Comparison of ENCODE assay signal across 12 mouse cellular contexts in the genomic region with DNA sequence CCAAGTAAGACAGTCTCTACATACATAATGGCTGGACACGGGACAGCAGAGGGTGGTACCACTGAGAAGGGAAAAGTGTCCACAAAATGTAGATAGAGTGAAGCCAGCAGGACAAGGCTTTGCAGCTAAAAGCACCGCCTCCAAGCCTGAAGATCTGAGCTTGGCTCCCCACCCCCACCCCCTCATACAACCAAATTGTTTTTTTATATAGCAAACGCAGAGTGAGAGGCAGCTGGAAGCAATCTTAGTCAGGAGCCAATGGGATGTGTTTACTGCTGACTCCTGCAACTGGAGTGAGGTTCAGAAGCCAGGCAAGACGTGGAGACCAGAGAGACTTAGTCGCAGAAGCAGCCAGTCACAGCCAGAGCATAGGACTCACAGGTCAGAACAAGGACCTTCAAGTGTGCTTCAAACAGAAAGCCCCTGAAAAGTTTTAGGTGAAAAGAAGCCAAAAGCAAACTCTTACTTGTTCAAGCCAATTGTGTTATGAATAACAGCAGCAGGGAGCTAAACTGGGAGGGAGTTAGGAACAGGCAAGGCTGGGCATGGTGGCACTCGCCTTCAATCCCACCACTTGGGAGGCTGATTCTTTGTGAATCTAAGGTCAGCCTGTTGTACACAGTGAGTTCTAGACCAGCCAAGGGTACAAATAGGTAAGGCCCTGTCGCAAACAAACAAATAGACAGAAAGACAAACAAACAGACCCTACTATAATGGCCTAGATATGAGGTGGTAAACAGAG. TPM values are rescaled to one million over a fixed set of nuclear protein-coding genes. Genes with fewer than 3 reads are reported as not detected.
A peak's percentile ranks its signal among the peaks of the same experiment; 100 is the strongest.
DNase-seq lines count a peak whose midpoint lies in the region; ATAC-seq and TF ChIP-seq lines count a peak whose summit lies in the region.
"Had no signal": no experiment of that assay in that cellular context is flagged by ENCODE, and none has a peak within 500 bp of the region (broad histone marks: within the 10 kb centered on the region; RNA-seq: fewer than 3 reads in every experiment).

No protein-coding gene starts in this region.

- H3K27me3 ChIP-seq in heart, embryonic 15.5 days: no peaks in the 10 kb centered on the region
- H3K27me3 ChIP-seq in lung, embryonic 14.5 days (ENCODE audit: insufficient read depth, low read length): no peaks in the 10 kb centered on the region
- H3K27me3 ChIP-seq: hindbrain, embryonic 12.5 days; neural tube, embryonic 13.5 days had no signal

- no peak overlapping the region for H3K9ac ChIP-seq in heart, embryonic 15.5 days
- H3K9ac ChIP-seq in lung, embryonic 14.5 days: no peak overlapping the region
- H3K9ac ChIP-seq: hindbrain, embryonic 12.5 days; neural tube, embryonic 13.5 days had no signal

- peak; percentile 70 for DNase-seq in 3T3-L1 (ENCODE audit: low read depth, low spot score)
- peak; percentile 91 for DNase-seq in lung, embryonic 14.5 days
- no peak for DNase-seq in spleen, adult 18-20 months
- DNase-seq in spleen, postnatal 10 days (ENCODE audit: low spot score in 2 of 2): no peak
- DNase-seq in adrenal gland, adult 2 months: no peak
- no peak for DNase-seq in thymus, postnatal 14 days

- no peak overlapping the region for H3K4me3 ChIP-seq in brown adipose tissue, adult 24 weeks (ENCODE audit: insufficient read depth, low read depth, low read length)
- H3K4me3 ChIP-seq in heart, embryonic 15.5 days: no peak overlapping the region
- no peak overlapping the region for H3K4me3 ChIP-seq in lung, embryonic 14.5 days (ENCODE audit: low read depth, low read length)
- H3K4me3 ChIP-seq: hindbrain, embryonic 12.5 days; neural tube, embryonic 13.5 days had no signal

- 48% methylated on average over 7 of the region's 7 CpGs for WGBS in heart, embryonic 15.5 days
- WGBS in lung, embryonic 14.5 days: 24% methylated on average over 7 of the region's 7 CpGs

- no peaks in the 10 kb centered on the region for H3K4me1 ChIP-seq in brown adipose tissue, adult 24 weeks (ENCODE audit: control insufficient read depth, insufficient read depth, insufficient read length, low read length)
- H3K4me1 ChIP-seq in heart, embryonic 15.5 days (replicated peaks): peaks cover 44% of the 10 kb centered on the region
- H3K4me1 ChIP-seq in lung, embryonic 14.5 days (ENCODE audit: insufficient read depth): peaks cover 10% of the 10 kb centered on the region
- H3K4me1 ChIP-seq: hindbrain, embryonic 12.5 days; neural tube, embryonic 13.5 days had no signal

- H3K36me3 ChIP-seq in heart, embryonic 15.5 days: peaks cover 7% of the 10 kb centered on the region; the same call in 1 of the 2 replicates
- no peaks in the 10 kb centered on the region for H3K36me3 ChIP-seq in lung, embryonic 14.5 days (ENCODE audit: insufficient read depth)

- peak overlapping the region; percentile 24 for H3K27ac ChIP-seq in brown adipose tissue, adult 24 weeks (replicated peaks; ENCODE audit: low read depth, low read length)
- H3K27ac ChIP-seq in heart, embryonic 15.5 days: peak overlapping the region; percentile 73
- peak overlapping the region; percentile 92 for H3K27ac ChIP-seq in lung, embryonic 14.5 days (ENCODE audit: low read depth)
- H3K27ac ChIP-seq: hindbrain, embryonic 12.5 days; neural tube, embryonic 13.5 days had no signal

- no peak for TF ChIP-seq CTCF in lung, embryonic 14.5 days (IDR thresholded peaks at IDR 0.05; ENCODE audit: low read depth)

- H3K4me2 ChIP-seq in heart, embryonic 15.5 days: no peak overlapping the region
- peak overlapping the region; percentile 4; the same call in 1 of the 2 replicates for H3K4me2 ChIP-seq in lung, embryonic 14.5 days
- H3K4me2 ChIP-seq: hindbrain, embryonic 12.5 days; liver, embryonic 11.5 days; neural tube, embryonic 13.5 days had no signal

- H3K9me3 ChIP-seq in heart, embryonic 15.5 days (replicated peaks): no peaks in the 10 kb centered on the region
- H3K9me3 ChIP-seq in lung, embryonic 14.5 days (ENCODE audit: low read depth, low read length): no peaks in the 10 kb centered on the region
- H3K9me3 ChIP-seq: hindbrain, embryonic 12.5 days; neural tube, embryonic 13.5 days had no signal

- ATAC-seq in heart, embryonic 15.5 days (replicated peaks; ENCODE audit: insufficient number of reproducible peaks, insufficient read depth, low FRiP score, low read depth): peak; percentile 28; the same call in 1 of the 2 replicates
- ATAC-seq in lung, embryonic 14.5 days (ENCODE audit: insufficient read depth): peak; percentile 96

RNA-seq across cellular contexts. Expression of gene Ugdh, which starts 21.5 kb away (rescaled TPM):
- 17.4 and 29.1 TPM in 2 replicates for polyA plus RNA-seq in brown adipose tissue, adult 24 weeks (2012; ENCODE audit: insufficient read depth, insufficient read length, missing spikeins)
- 60.2 and 70.3 TPM in 2 replicates for polyA plus RNA-seq in heart, embryonic 15.5 days (2015; fragmentation: Nextera tagmentation; extraction: Ambion mirVana)
- polyA plus RNA-seq in lung, embryonic 14.5 days (2014; fragmentation: Nextera tagmentation; extraction: Ambion mirVana): 118 and 120 TPM in 2 replicates
- total RNA-seq in adrenal gland, adult 2 months (2021): 10 to 100 TPM; 71.8 to 82.5 TPM
- 5.7 and 5.9 TPM in 2 replicates for polyA plus RNA-seq in adrenal gland, adult 2 months (2012; rRNA removed)

RNA-seq across cellular contexts. Expression of gene Gm43552, which starts 35.4 kb away (rescaled TPM):
- not detected in 2 replicates for polyA plus RNA-seq in brown adipose tissue, adult 24 weeks (2012; ENCODE audit: insufficient read depth, insufficient read length, missing spikeins)
- 0.92 and 1.1 TPM in 2 replicates for polyA plus RNA-seq in heart, embryonic 15.5 days (2015; fragmentation: Nextera tagmentation; extraction: Ambion mirVana)
- polyA plus RNA-seq in lung, embryonic 14.5 days (2014; fragmentation: Nextera tagmentation; extraction: Ambion mirVana): not detected in 2 replicates
- 1 to 10 TPM in 1 of 2 experiments, not detected in 1; 1.2 TPM for total RNA-seq in adrenal gland, adult 2 months (2021)
- 8.3 TPM in 1 of 2 replicates, not detected in the other for polyA plus RNA-seq in adrenal gland, adult 2 months (2012; rRNA removed)
- total RNA-seq: adrenal gland, postnatal 14 days had no signal
- polyA plus RNA-seq: hindbrain, embryonic 12.5 days; liver, embryonic 11.5 days; neural tube, embryonic 13.5 days had no signal

Comparison
In these comparisons a context has a peak if more than half of its experiments do, and no peak if none do; other contexts are left out.
1. DNase-seq: peak in 3T3-L1 (single experiment) and lung, embryonic 14.5 days (single experiment); none in spleen, adult 18-20 months (0 of 2), spleen, postnatal 10 days (0 of 2), adrenal gland, adult 2 months (single experiment) and thymus, postnatal 14 days (single experiment).
2. H3K27ac ChIP-seq: peak in every context shown above with its lines; median percentile 92 in lung, embryonic 14.5 days; 73 in heart, embryonic 15.5 days; 24 in brown adipose tissue, adult 24 weeks.